Mouse (Mus musculus) ovary, postnatal 10 days (tissue): ENCODE results near the gene Rnf220.
A peak's percentile ranks its signal among the peaks of the same experiment; 100 is the strongest.
"Not testable (repeated sequence)": the region's sequence is repeated elsewhere in the genome, so short reads cannot be mapped to it uniquely, and the experiment has no call there.

ENCODE experiments used
- DNase-seq: peaks from one replicate; pipeline ENCODE4 v3.0.0; 2022; ENCODE audit warnings: low spot score

The Rnf220 gene

GRCm38 (mm10) chr4:117267831-117268437, 228.9 kb downstream of the Rnf220 start:
- no peak for DNase-seq

GRCm38 (mm10) chr4:117267284-117267683, 229.6 kb downstream of the Rnf220 start:
- peak; percentile 59 for DNase-seq

GRCm38 (mm10) chr4:117262987-117263386, 233.9 kb downstream of the Rnf220 start:
- no peak for DNase-seq

GRCm38 (mm10) chr4:117262101-117262913, 234.5 kb downstream of the Rnf220 start:
- DNase-seq, result no peak

GRCm38 (mm10) chr4:117261222-117261621, 235.6 kb downstream of the Rnf220 start:
- DNase-seq, result no peak

GRCm38 (mm10) chr4:117259909-117260308, 236.9 kb downstream of the Rnf220 start:
- DNase-seq, result not testable (repeated sequence)

- DNase-seq, result no peak
Observed at GRCm38 (mm10) chr4:117254672-117255071, 242.2 kb downstream of the Rnf220 start.

- DNase-seq, result no peak
Observed at GRCm38 (mm10) chr4:117254017-117254627, 242.7 kb downstream of the Rnf220 start.

- DNase-seq, result no peak
Observed at GRCm38 (mm10) chr4:117253218-117254016, 243.4 kb downstream of the Rnf220 start.

GRCm38 (mm10) chr4:117252755-117253154, 244.1 kb downstream of the Rnf220 start:
- no peak for DNase-seq

- no peak for DNase-seq
Observed at GRCm38 (mm10) chr4:117252351-117252750, 244.5 kb downstream of the Rnf220 start.

GRCm38 (mm10) chr4:117251801-117252316, 245.0 kb downstream of the Rnf220 start, which contains the start of the genes Tmem53 and Armh1:
Tmem53 (plus strand) TSS chr4:117251951.
Armh1 (minus strand) TSS chr4:117252125.
- DNase-seq, result peak; percentile 84

GRCm38 (mm10) chr4:117250982-117251381, 245.9 kb downstream of the Rnf220 start:
- no peak for DNase-seq

GRCm38 (mm10) chr4:117240867-117241266, 256.0 kb downstream of the Rnf220 start:
- DNase-seq, result no peak

GRCm38 (mm10) chr4:117239153-117239552, 257.7 kb downstream of the Rnf220 start:
- DNase-seq, result no peak

- DNase-seq, result no peak
Observed at GRCm38 (mm10) chr4:117235822-117236221, 261.0 kb downstream of the Rnf220 start.

GRCm38 (mm10) chr4:117234166-117234741, 262.6 kb downstream of the Rnf220 start:
- no peak for DNase-seq

GRCm38 (mm10) chr4:117231208-117231607, 265.6 kb downstream of the Rnf220 start:
- DNase-seq, result no peak

- no peak for DNase-seq
Observed at GRCm38 (mm10) chr4:117230331-117230730, 266.5 kb downstream of the Rnf220 start.

- DNase-seq, result no peak
Observed at GRCm38 (mm10) chr4:117229590-117229989, 267.3 kb downstream of the Rnf220 start.

GRCm38 (mm10) chr4:117225250-117225649, 271.6 kb downstream of the Rnf220 start:
- no peak for DNase-seq
